Mouse (Mus musculus) intestine, embryonic 14.5 days (tissue): ENCODE measurements at regions not wholly inside any gene's neighbourhood (a gene's known extent, or its start where the extent isn't known, plus 50 kb on each side); places are given as distances from the start of the nearest gene placed in this dataset.

Experiments
- ATAC-seq: fragments of 200-750 bp; cut with Nextera tagmentation; replicated peaks from 2 replicates; pipeline ENCODE4 v1.8.0; 2017; ENCODE audit warnings: low read depth, moderate number of reproducible peaks, moderate TSS enrichment, moderate library complexity; ENCODE audit not compliant: low FRiP score, low TSS enrichment
- DNase-seq: peaks from one replicate; pipeline ENCODE4 v3.0.0-alpha.2; 2018; ENCODE audit warnings: low spot score
- H3K27ac ChIP-seq: fragments of 300-500 bp; sonication (generic); 2 replicates; pipeline ENCODE4 v1.5.1; 2014; ENCODE audit warnings: low read depth, mild to moderate bottlenecking, control low read depth
- H3K27me3 ChIP-seq: fragments of 300-500 bp; sonication (generic); replicated peaks from 2 replicates; pipeline ENCODE4 v1.6.1; 2014; ENCODE audit warnings: low read length, control low read depth; ENCODE audit not compliant: control insufficient read depth, insufficient read depth
- H3K36me3 ChIP-seq: fragments of 300-500 bp; sonication (generic); 2 replicates; pipeline ENCODE4 v1.6.1; 2014; ENCODE audit warnings: low read length, control low read depth; ENCODE audit not compliant: control insufficient read depth, insufficient read depth
- H3K4me1 ChIP-seq: fragments of 300-500 bp; sonication (generic); replicated peaks from 2 replicates; pipeline ENCODE4 v1.6.1; 2014; ENCODE audit warnings: low read length, control low read depth, mixed read lengths; ENCODE audit not compliant: control insufficient read depth, insufficient read depth
- H3K4me2 ChIP-seq: fragments of 300-500 bp; sonication (generic); 2 replicates; pipeline ENCODE4 v1.6.1; 2014; ENCODE audit warnings: low read length
- H3K4me3 ChIP-seq: fragments of 300-500 bp; sonication (generic); 2 replicates; pipeline ENCODE4 v1.5.1; 2014; ENCODE audit warnings: low read depth, low read length, control low read depth, mixed read lengths
- H3K9ac ChIP-seq: fragments of 300-500 bp; sonication (generic); 2 replicates; pipeline ENCODE4 v1.6.1; 2014; ENCODE audit warnings: mild to moderate bottlenecking, low read length
- H3K9me3 ChIP-seq: fragments of 300-500 bp; sonication (generic); 2 replicates; pipeline ENCODE4 v1.6.1; 2016; ENCODE audit warnings: low read length, control low read depth; ENCODE audit not compliant: control insufficient read depth
- WGBS: fragments of 180-500 bp; shearing (Covaris S2); extraction: QIAGEN DNeasy Blood & Tissue Kit; methylation state at CpG from one replicate; pipeline ENCODE4 v1.1.7; 2014; 5-methylcytosine and 5-hydroxymethylcytosine counted together

DNA sequence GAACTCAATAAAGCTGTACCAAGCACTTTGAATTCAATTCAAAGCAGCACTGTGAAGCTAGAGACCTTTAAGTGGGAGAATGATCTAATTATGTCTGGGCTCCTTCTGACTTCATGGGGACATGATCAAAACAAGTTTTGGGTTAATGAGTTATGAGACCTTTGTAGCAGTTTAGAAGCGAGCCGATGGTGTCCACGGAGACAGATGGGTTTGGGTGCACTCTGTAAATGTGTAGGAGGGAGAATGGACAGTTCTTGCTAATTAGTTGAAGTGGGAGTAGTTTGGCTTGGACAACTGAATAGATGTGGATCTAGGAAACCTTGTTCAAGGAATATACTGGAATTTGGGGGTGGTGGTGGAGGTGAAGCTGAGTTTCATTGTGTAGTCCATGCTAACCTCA is 186.3 kb upstream of the Cldn34b3 start:
- Histone ChIP-seq H3K4me2 (no peak overlapping the region), H3K27ac (no peak overlapping the region), H3K36me3 (no peaks in the 10 kb centered on the region), H3K9me3 (no peaks in the 10 kb centered on the region), H3K9ac (no peak overlapping the region), H3K4me3 (no peak overlapping the region), H3K4me1 (no peaks in the 10 kb centered on the region), H3K27me3 (no peaks in the 10 kb centered on the region)
- WGBS = 70% methylated on average over 3 of the region's 3 CpGs
- ATAC-seq = no peak
- no peak for DNase-seq

- Histone ChIP-seq H3K27ac (no peak overlapping the region), H3K4me1 (no peaks in the 10 kb centered on the region), H3K9ac (no peak overlapping the region), H3K9me3 (no peaks in the 10 kb centered on the region), H3K27me3 (no peaks in the 10 kb centered on the region), H3K4me2 (no peak overlapping the region), H3K36me3 (no peaks in the 10 kb centered on the region), H3K4me3 (no peak overlapping the region)
- DNase-seq (no peak), ATAC-seq (no peak)
- 55% methylated on average over 4 of the region's 4 CpGs for WGBS
Observed at GRCm38 (mm10) chrX:76082670-76083069, 181.4 kb upstream of the Cldn34b3 start.

DNA sequence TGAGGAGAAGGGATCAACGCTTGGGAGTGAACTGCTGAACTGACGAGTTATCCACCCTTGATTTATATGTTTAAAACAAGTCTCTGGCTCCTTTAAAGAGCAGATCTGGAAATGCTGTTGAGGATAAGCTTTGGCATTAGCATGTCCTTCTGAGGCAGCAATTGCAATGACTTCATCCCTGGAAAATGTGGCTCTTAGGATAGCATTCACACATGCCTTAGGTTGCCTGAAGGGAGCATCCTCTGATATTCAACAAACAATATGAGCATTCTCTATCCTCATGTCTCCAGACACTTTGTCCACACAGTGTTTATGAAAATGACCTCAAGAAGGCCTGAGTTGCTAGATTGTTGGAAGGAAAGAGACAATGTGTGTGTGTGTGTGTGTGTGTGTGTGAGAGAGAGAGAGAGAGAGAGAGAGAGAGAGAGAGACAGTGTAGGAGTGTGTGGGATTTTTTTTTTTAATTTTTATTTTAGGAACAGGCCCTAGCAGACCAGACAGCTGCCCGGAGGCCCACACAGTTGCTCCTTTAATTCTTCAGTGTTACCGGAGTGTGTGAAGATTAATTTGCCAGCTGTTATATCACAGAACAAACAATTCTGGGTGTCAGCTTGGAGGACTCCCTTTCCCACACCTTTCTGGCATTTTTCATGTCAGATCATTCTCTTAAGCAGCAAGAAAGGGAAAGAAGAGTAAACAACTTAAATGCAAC is 153.2 kb upstream of the Cldn34b3 start:
- Histone ChIP-seq H3K9me3 (no peaks in the 10 kb centered on the region), H3K4me2 (no peak overlapping the region), H3K36me3 (no peaks in the 10 kb centered on the region), H3K27ac (no peak overlapping the region), H3K4me1 (no peaks in the 10 kb centered on the region), H3K4me3 (no peak overlapping the region), H3K27me3 (no peaks in the 10 kb centered on the region), H3K9ac (no peak overlapping the region)
- WGBS = 22% methylated on average over 4 of the region's 4 CpGs
- no peak; the same call in 1 of the 2 replicates for ATAC-seq
- DNase-seq = no peak

DNA sequence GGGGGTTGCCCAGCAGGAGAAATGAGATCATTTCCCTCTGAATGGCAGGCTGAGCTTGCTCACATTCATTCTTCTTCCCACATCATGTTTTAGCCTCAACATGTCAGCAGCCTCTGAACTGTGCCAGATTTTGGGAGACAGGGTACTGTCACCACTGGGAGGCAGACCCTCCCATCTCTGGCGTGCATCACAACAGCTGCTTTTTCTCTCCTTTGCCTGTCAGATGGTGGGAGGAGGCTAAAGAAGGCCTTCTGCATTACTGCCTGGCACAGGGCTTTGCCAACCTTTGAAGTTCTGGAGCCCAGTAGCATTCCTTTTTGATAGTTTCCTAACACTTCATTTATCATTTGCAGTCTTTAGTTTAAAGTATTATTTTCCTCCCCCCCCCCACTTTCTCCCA is 148.0 kb upstream of the Cldn34b3 start:
- Histone ChIP-seq H3K4me1 (no peaks in the 10 kb centered on the region), H3K9me3 (no peaks in the 10 kb centered on the region), H3K9ac (no peak overlapping the region), H3K27ac (no peak overlapping the region), H3K36me3 (no peaks in the 10 kb centered on the region), H3K4me2 (no peak overlapping the region), H3K27me3 (no peaks in the 10 kb centered on the region), H3K4me3 (no peak overlapping the region)
- DNase-seq = no peak
- no peak for ATAC-seq
- WGBS = 24% methylated on average over 1 of the region's 1 CpGs

DNA sequence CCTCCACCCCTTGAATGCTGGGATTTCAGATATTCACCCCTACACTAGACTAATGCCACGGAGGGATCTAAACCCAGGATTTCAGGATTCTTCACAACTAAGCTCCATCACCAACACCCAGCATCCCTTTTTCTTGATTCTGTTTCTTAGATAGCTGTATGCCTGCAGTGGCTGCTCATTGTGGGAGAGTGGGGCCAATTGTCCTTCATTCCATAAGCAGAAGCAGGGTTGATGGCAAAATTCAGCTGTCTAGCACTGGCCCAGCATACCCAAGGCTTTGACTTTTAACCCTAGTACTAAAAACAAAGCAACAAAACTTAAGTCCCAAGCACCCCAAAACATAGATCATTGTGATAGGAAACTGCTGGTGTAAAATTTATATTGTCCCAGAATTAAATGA is 147.5 kb upstream of the Cldn34b3 start:
- 75% methylated on average over 1 of the region's 1 CpGs for WGBS

DNA sequence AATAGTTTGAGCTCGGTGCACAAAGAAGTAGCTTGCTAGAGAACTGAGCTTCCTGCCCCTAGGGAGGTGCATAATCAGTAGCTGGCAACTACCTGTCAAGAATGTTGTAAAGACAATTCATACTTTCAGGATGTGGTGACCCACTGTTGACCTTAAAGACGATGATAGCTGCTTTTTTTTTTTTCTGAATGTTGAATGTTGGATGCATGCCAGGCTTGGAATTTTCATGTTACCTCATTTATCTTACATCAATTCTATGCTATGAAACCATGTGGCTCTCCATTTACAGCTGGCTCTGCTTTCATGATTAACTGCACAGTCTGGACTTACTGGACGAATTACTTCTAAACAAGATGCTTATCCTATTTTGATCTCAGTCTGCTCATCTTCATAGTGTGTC is 143.2 kb upstream of the Cldn34b3 start:
- H3K4me1 ChIP-seq = no peaks in the 10 kb centered on the region
- no peak overlapping the region for H3K4me3 ChIP-seq
- no peaks in the 10 kb centered on the region for H3K36me3 ChIP-seq
- no peaks in the 10 kb centered on the region for H3K9me3 ChIP-seq
- WGBS = 30% methylated on average over 3 of the region's 3 CpGs
- DNase-seq = no peak
- H3K27me3 ChIP-seq = no peaks in the 10 kb centered on the region
- no peak overlapping the region for H3K9ac ChIP-seq
- no peak overlapping the region for H3K27ac ChIP-seq
- H3K4me2 ChIP-seq = no peak overlapping the region
- no peak for ATAC-seq

More for the DNA sequence above, 147.5 kb upstream of the Cldn34b3 start:
- no peak for DNase-seq
- H3K27me3 ChIP-seq = no peaks in the 10 kb centered on the region
- no peaks in the 10 kb centered on the region for H3K9me3 ChIP-seq
- H3K4me3 ChIP-seq = no peak overlapping the region
- H3K9ac ChIP-seq = no peak overlapping the region
- H3K27ac ChIP-seq = no peak overlapping the region
- ATAC-seq = no peak
- no peak overlapping the region for H3K4me2 ChIP-seq
- H3K36me3 ChIP-seq = no peaks in the 10 kb centered on the region
- H3K4me1 ChIP-seq = no peaks in the 10 kb centered on the region

DNA sequence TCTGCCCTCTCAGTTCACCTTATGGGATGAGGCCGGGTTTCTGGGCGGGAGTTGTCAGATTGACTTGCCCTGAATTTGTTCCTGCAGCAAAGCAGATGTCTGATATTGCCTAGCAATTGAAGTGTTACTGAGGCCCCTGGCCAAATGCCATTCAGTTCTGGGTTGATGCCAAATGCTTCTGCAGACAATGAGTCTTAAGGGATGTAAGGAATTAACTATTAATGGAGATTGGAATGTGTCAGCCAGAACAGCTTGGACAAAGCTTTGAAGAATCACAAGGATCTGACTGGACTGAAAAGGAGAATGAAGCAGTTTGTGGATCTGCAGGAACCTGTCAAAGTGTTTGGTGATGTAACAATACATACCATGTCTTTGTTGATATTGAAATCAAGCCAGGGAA is 140.7 kb upstream of the Cldn34b3 start:
- H3K9ac ChIP-seq = no peak overlapping the region
- WGBS = 40% methylated on average over 2 of the region's 2 CpGs
- H3K27me3 ChIP-seq = no peaks in the 10 kb centered on the region
- no peak overlapping the region for H3K27ac ChIP-seq
- no peaks in the 10 kb centered on the region for H3K4me1 ChIP-seq
- H3K9me3 ChIP-seq = no peaks in the 10 kb centered on the region
- no peak overlapping the region for H3K4me2 ChIP-seq
- no peaks in the 10 kb centered on the region for H3K36me3 ChIP-seq
- DNase-seq (peak; percentile 52), ATAC-seq (no peak)
- H3K4me3 ChIP-seq = no peak overlapping the region

GRCm38 (mm10) chrX:76137729-76138128 is 126.4 kb upstream of the Cldn34b3 start:
- no peaks in the 10 kb centered on the region for H3K27me3 ChIP-seq
- no peak overlapping the region for H3K4me2 ChIP-seq
- H3K4me1 ChIP-seq = no peaks in the 10 kb centered on the region
- no peaks in the 10 kb centered on the region for H3K9me3 ChIP-seq
- no peak overlapping the region for H3K27ac ChIP-seq
- no peak overlapping the region for H3K4me3 ChIP-seq
- ATAC-seq (no peak), DNase-seq (no peak)
- 54% methylated on average over 2 of the region's 2 CpGs for WGBS
- no peaks in the 10 kb centered on the region for H3K36me3 ChIP-seq
- no peak overlapping the region for H3K9ac ChIP-seq

DNA sequence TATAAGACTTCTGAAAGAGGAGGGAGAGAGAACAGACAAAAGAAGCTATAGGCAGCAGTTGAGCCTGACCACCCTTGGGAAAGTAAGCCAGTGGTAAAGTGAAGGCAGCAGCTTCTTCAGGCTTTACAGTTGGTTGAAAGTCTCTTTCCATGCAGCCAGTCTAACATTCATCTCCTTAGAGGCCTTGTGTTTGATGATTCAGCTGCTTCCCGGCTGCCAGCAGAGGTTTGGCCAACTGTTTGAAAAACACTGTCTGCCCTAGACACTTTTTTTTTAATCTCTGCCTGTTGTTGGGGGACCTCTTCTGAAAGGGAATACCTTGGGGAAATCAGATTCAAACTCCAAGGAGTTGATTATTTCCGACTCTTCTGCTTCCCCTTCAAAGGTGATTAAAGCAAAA is 123.1 kb upstream of the Cldn34b3 start:
- H3K27me3 ChIP-seq = no peaks in the 10 kb centered on the region
- DNase-seq (no peak), ATAC-seq (no peak)
- no peak overlapping the region for H3K4me3 ChIP-seq
- H3K36me3 ChIP-seq = no peaks in the 10 kb centered on the region
- H3K9ac ChIP-seq = no peak overlapping the region
- 74% methylated on average over 2 of the region's 2 CpGs for WGBS
- no peaks in the 10 kb centered on the region for H3K9me3 ChIP-seq
- H3K27ac ChIP-seq = no peak overlapping the region
- H3K4me2 ChIP-seq = no peak overlapping the region
- H3K4me1 ChIP-seq = no peaks in the 10 kb centered on the region
